Comparison of ENCODE assay signal across 7 mouse cellular contexts in the genomic region with DNA sequence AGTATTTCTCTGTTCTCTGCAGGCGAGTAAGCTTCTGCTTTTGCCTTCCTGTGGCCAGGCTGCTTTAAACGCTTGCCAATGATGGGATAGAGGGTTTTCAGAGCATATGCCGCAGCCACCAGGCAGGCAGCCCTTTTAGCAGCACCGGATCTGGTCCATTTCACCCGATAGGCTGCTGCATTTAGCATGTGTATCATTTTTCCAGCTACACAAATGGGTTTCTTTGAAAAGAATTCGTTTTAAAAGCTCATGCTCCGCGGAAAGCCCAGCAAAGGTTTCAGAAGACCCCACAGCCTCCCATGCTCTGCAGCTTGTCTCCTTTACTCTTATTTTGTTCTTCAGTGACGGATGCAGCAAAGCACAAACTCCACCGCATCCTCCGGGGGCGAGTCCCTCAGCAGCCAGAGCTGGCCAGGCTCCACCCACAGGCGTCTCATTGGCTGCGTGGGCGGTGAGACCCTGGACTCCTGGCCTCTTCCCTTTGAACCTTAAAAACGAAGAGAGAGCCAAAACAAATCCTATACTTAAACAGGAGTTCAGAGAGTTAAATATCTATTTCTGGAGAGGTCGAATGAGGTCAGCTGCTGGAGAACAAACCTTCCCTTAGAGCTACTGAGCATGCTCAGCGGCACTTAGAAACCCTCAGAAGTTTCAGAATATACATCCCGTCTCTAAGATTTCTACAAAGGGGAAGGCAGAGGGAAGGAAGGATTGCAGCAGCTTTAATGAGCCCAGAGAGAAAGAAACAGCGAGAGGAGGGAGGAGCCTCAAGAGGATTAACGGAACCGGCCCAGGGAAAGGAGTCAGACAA. TPM values are rescaled to one million over a fixed set of nuclear protein-coding genes. Genes with fewer than 3 reads are reported as not detected.
DNase-seq lines count a peak whose midpoint lies in the region.

Abcd2 (minus strand) TSS at position 388 of the 811 bp plus-strand sequence.

- peak within 1 kb of the TSS; percentile 80 for H3K27ac ChIP-seq in macrophage

- peak; percentile 10 to 33 for DNase-seq in adrenal gland, postnatal 4 days (ENCODE audit: low spot score in 2 of 2)
- DNase-seq in embryo, embryonic 11 days, result peak; percentile 93
- DNase-seq in gastrocnemius, postnatal 14 days, result peak; percentile 83
- DNase-seq in hindlimb bud, embryonic 11.5 days (ENCODE audit: extremely low spot score, low read depth, low spot score), result peak; percentile 79
- peak; percentile 68 to 75 for DNase-seq in left cerebral cortex, adult 8-10 months (ENCODE audit: low spot score in 2 of 2)
- peak; percentile 82 for DNase-seq in right cerebral cortex, adult 18-20 months

- H3K4me3 ChIP-seq in macrophage (ENCODE audit: inconsistent target), result peak within 1 kb of the TSS; percentile 47

- 1% methylated on average over 22 of the region's 22 CpGs for WGBS in macrophage (ENCODE audit: missing documents)

- H3K79me2 ChIP-seq in macrophage (ENCODE audit: inconsistent target), result peaks cover 38% of the 10 kb centered on the region; the same call in 1 of the 2 replicates

- intact Hi-C loops in gastrocnemius, postnatal 14 days (cut with DNase I; ENCODE audit: low total_unique reads), result no loop called here

- H3K36me3 ChIP-seq in macrophage (ENCODE audit: inconsistent target), result no peaks in the 10 kb centered on the region

RNA-seq across cellular contexts. Expression of gene Abcd2, which starts in this region (rescaled TPM):
- total RNA-seq in adrenal gland, postnatal 4 days (2021), result 10 to 100 TPM in 1 of 2 experiments, 1 to 10 TPM in 1; 5.2 to 14.0 TPM
- total RNA-seq in gastrocnemius, postnatal 14 days (2021), result 10 to 100 TPM; 17.2 TPM
- 10 to 100 TPM; 29.0 to 33.4 (median 29.6) TPM for total RNA-seq in left cerebral cortex, adult 8-10 months (2022)
- 10 to 100 TPM in 4 of 26 experiments, 1 to 10 TPM in 14, under 1 TPM in 6, not detected in 2; 0.25 to 25.9 (median 4.7) TPM for total RNA-seq in macrophage (2018; cell fraction: chromatin; rRNA removed)
- total RNA-seq in macrophage (2018; cell fraction: cytosol; rRNA removed), result 10 to 100 TPM in 8 of 26 experiments, 1 to 10 TPM in 18; 1.0 to 14.2 (median 4.3) TPM
- 10 to 100 TPM in 2 of 26 experiments, 1 to 10 TPM in 24; 1.0 to 27.8 (median 3.2) TPM for total RNA-seq in macrophage (2018; cell fraction: nucleus; rRNA removed)
- polyA plus RNA-seq in macrophage (2018), result 4.1 to 12.9 TPM (median 10.1 TPM) in 3 replicates

Comparison
In these comparisons a context has a peak if more than half of its experiments do, and no peak if none do; other contexts are left out.
1. Peak in every context shown above with its lines: DNase-seq, H3K4me3 ChIP-seq and H3K27ac ChIP-seq.
2. DNase-seq: peak in every context shown above with its lines; median percentile 93 in embryo, embryonic 11 days; 83 in gastrocnemius, postnatal 14 days; 82 in right cerebral cortex, adult 18-20 months; 79 in hindlimb bud, embryonic 11.5 days; 72 in left cerebral cortex, adult 8-10 months; 22 in adrenal gland, postnatal 4 days.